Mouse (Mus musculus) thymus, adult 2 months (tissue): ENCODE results near the gene Dapk2.

Experiments used
- CTCF ChIP-seq: fragments of 200-500 bp; IDR thresholded peaks from 2 replicates; pipeline ENCODE4 v1.5.1; 2012; ENCODE audit warnings: mild to moderate bottlenecking, control low read depth, low read length, moderate library complexity, borderline replicate concordance; ENCODE audit not compliant: control insufficient read depth, poor library complexity, insufficient read depth; ENCODE audit errors: extremely low read depth
- POLR2A ChIP-seq: fragments of 200-500 bp; IDR thresholded peaks from 2 replicates; pipeline ENCODE4 v1.6.1; 2012; ENCODE audit warnings: mild to moderate bottlenecking, low read length, control low read depth, moderate library complexity; ENCODE audit not compliant: control insufficient read depth, poor library complexity, insufficient read depth; ENCODE audit errors: extremely low read depth

DNA sequence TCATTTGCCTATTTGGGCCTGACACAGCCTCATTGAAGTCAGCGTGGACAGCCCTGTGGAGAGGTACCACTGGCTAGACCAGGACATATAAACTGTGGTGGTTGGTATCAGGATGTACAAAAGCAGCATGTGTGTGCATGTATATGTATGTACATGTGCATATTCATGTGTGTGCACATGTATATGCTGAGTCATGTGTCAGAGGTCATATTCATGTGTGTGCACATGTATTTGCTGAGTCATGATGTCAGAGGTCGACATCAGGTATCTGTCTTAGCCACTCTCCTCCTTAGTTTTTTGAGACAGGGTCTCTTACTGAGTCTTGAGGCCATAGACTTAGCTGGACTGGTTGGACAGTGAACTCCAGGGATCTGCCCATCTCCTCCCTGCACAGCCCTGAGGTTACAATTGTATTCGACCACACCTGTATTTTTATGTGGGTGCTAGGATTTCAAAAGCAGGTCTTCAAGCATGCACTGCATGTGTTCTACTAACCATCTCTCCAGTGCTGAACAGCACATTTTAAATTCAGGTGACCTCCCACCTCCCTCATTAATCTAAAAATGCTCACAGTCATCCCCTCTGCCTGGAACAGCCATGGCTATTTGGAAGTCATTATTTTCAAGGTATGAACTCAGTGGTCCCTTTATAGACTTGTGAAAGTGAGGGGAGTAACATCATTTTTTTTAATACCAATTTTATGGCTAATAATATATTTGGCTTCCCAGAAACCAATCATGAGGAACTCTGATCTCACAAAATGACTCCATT lies 146.5 kb downstream of the Dapk2 start:
- TF ChIP-seq CTCF (no peak), POLR2A (no peak)
